Mouse (Mus musculus) CH12.LX (cell line): ENCODE measurements around the gene Mink1.

Experiments used
- CHD1 ChIP-seq: IDR thresholded peaks from 2 replicates; pipeline ENCODE4 v1.6.1; 2012; ENCODE audit warnings: low read depth, low read length, improper control_type of control experiment, inconsistent platforms
- CTCF ChIP-seq, 2 experiments: IDR thresholded peaks in 1 of 2; conservative IDR thresholded peaks in 1 of 2; 2 replicates each; pipeline ENCODE4 v1.5.1; 2011 to 2012; ENCODE audit warnings: low read depth in 2 of 2, low read length in 2 of 2, improper control_type of control experiment in 1 of 2, inconsistent platforms in 1 of 2, mild to moderate bottlenecking in 1 of 2, moderate library complexity in 1 of 2
- EP300 ChIP-seq: IDR thresholded peaks from 2 replicates; pipeline ENCODE4 v1.6.1; 2011; ENCODE audit warnings: low read length, improper control_type of control experiment
- JUND ChIP-seq: conservative IDR thresholded peaks from 2 replicates; pipeline ENCODE4 v1.6.1; 2011; ENCODE audit warnings: low read depth, low read length, improper control_type of control experiment
- MAFK ChIP-seq: IDR thresholded peaks from 2 replicates; pipeline ENCODE4 v1.6.1; 2011; ENCODE audit warnings: low read length, improper control_type of control experiment; ENCODE audit not compliant: insufficient replicate concordance
- MAX ChIP-seq: IDR thresholded peaks from 2 replicates; pipeline ENCODE4 v1.6.1; 2011; ENCODE audit warnings: low read length, improper control_type of control experiment
- MAZ ChIP-seq: IDR thresholded peaks from 2 replicates; pipeline ENCODE4 v1.6.1; 2012; ENCODE audit warnings: low read depth, mild to moderate bottlenecking, inconsistent platforms, low read length, improper control_type of control experiment, moderate library complexity
- MEF2A ChIP-seq: IDR thresholded peaks from 2 replicates; pipeline ENCODE4 v1.6.1; 2014; ENCODE audit warnings: low read depth, mild to moderate bottlenecking, inconsistent platforms, low read length, improper control_type of control experiment, borderline replicate concordance
- NRF1 ChIP-seq: IDR thresholded peaks from 2 replicates; pipeline ENCODE4 v1.6.1; 2014; ENCODE audit warnings: low read depth, mild to moderate bottlenecking, inconsistent platforms, low read length, improper control_type of control experiment, moderate library complexity
- POLR2A ChIP-seq: IDR thresholded peaks from 2 replicates; pipeline ENCODE4 v1.6.1; 2011; ENCODE audit warnings: low read depth, mild to moderate bottlenecking, improper control_type of control experiment, low read length
- RCOR1 ChIP-seq: conservative IDR thresholded peaks from 2 replicates; pipeline ENCODE4 v1.6.1; 2012; ENCODE audit warnings: low read depth, mild to moderate bottlenecking, inconsistent platforms, low read length, improper control_type of control experiment
- SMC3 ChIP-seq: IDR thresholded peaks from 2 replicates; pipeline ENCODE4 v1.6.1; 2011; ENCODE audit warnings: low read depth, low read length, improper control_type of control experiment
- UBTF ChIP-seq: IDR thresholded peaks from 2 replicates; pipeline ENCODE4 v1.6.1; 2012; ENCODE audit warnings: low read depth, mild to moderate bottlenecking, inconsistent platforms, low read length, improper control_type of control experiment, moderate library complexity
- ZC3H11A ChIP-seq: IDR thresholded peaks from 2 replicates; pipeline ENCODE4 v1.6.1; 2012; ENCODE audit warnings: low read depth, mild to moderate bottlenecking, inconsistent platforms, low read length, improper control_type of control experiment

- TF ChIP-seq CTCF (conservative IDR thresholded peaks at IDR 0.05 in 1 of 2, IDR thresholded peaks at IDR 0.05 in 1 of 2; ENCODE audit: low read depth in 2 of 2, low read length in 2 of 2) (peak in 1 of 2 experiments; percentile 58; a peak in 2 of 4 replicates), MAFK (no peak), EP300 (no peak), ZC3H11A (no peak), MAZ (no peak), JUND (no peak), MAX (no peak), CHD1 (no peak), POLR2A (no peak), SMC3 (peak; percentile 47), NRF1 (no peak), RCOR1 (no peak), UBTF (no peak), MEF2A (no peak)
These were observed 5.1 kb upstream of the Mink1 start for GRCm38 (mm10) chr11:70557545-70557944.
